Mouse (Mus musculus): ENCODE data around the gene Med15. TPM values are rescaled to one million over a fixed set of nuclear protein-coding genes. Genes with fewer than 3 reads are reported as not detected.
"Not testable (repeated sequence)": the region's sequence is repeated elsewhere in the genome, so short reads cannot be mapped to it uniquely, and the experiment has no call there.

The Med15 gene
- polyA plus RNA-seq, 1 experiment from 2014 or later: 44.5 TPM

DNA sequence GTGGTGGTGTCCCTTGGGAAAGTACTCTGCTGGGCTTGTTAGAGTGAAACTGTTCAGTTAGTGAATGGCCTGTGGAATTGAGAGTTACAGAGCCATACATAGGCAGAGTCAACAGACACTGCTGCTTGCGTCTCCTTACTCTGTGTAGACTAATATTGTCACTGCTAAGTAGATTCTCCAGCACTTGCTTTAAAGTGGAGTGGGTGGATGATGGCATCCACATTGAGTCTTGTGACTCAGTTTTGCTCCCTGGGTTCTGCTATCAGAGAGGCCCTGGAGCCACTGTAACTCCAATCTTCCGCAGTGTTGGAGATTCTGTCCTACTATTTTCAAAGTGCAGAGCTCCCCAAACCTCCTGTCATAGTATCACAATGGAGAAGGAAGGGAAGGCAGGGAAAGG, 100.1 kb downstream of the Med15 start:
- Histone ChIP-seq H3K9ac (no peak overlapping the region), H3K36me3 (peaks cover 66% of the 10 kb centered on the region), H3K9me3 (no peaks in the 10 kb centered on the region), H3K27me3 (no peaks in the 10 kb centered on the region), H3K4me3 (no peak overlapping the region), H3K27ac (no peak overlapping the region), H3K4me1 (no peaks in the 10 kb centered on the region), H3K4me2 (replicated peaks) (no peak overlapping the region)
- WGBS: 98% methylated on average over 2 of the region's 2 CpGs
- ATAC-seq (ENCODE audit: insufficient number of reproducible peaks, insufficient read depth, low FRiP score, low TSS enrichment): no peak

DNA sequence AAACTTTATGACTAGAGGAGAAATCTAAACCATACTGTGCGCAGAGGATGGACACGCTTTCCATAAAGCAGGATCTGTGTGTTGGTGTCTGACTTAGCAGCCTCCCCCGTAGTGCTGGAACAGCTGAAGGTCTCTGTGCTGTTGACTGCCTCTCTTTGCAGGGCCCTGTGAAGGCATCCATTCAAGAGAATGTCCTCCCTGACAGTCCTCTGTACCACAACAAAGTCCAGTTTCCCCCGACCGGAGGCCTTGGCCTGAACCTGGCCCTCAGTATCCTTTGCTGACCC, 106.5 kb downstream of the Med15 start:
- ATAC-seq (ENCODE audit: insufficient number of reproducible peaks, insufficient read depth, low FRiP score, low TSS enrichment): no peak
- Histone ChIP-seq H3K4me3 (no peak overlapping the region), H3K36me3 (peaks cover 74% of the 10 kb centered on the region), H3K27ac (no peak overlapping the region), H3K27me3 (no peaks in the 10 kb centered on the region), H3K9ac (no peak overlapping the region), H3K9me3 (no peaks in the 10 kb centered on the region), H3K4me1 (no peaks in the 10 kb centered on the region), H3K4me2 (replicated peaks) (no peak overlapping the region)
- WGBS: 92% methylated on average over 5 of the region's 5 CpGs

DNA sequence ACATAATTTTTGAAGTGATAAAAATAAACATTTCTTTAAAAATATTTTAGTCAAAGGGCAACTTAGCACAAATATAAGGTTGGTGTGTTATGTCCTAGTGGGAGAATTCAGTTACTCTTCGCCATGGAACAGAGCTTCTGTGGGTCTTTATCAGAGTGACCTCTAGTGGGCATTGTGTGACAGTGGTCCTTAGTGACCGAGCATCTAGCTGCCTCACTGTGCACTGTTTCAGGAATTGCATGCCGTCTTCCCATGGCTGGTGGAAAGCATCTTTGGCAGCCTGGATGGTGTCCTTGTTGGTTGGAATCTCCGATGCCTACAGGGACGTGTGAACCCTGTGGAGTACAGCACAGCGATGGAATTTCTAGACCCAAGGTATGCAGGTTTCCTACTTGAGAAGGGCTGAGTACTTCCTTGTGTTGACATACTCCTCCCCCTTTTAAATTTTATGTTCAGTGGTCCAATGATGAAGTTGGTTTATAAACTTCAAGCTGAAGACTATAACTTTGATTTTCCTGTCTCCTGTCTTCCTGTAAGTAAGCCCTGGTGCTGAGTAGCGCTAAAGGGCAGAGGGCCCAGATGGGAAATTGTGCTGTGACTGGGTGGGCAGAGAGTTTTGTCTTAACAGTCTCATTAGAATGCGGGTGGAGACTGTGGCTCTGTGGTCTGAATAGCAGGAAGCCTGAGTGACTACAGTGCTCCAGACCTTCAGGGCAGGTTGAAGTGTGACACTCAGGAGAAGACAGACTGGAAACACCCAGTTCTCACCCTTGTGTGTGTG, 107.0 kb downstream of the Med15 start:
- H3K4me2 ChIP-seq (replicated peaks): no peak overlapping the region
- no peak overlapping the region for H3K4me3 ChIP-seq
- 0 out of 2 replicates have a peak, but pooled peaks have one; percentile 47 for ATAC-seq (ENCODE audit: insufficient number of reproducible peaks, insufficient read depth, low FRiP score, low TSS enrichment)
- no peaks in the 10 kb centered on the region for H3K9me3 ChIP-seq
- H3K27me3 ChIP-seq: no peaks in the 10 kb centered on the region
- H3K27ac ChIP-seq: no peak overlapping the region
- no peak overlapping the region for H3K9ac ChIP-seq
- peaks cover 70% of the 10 kb centered on the region for H3K36me3 ChIP-seq
- WGBS: 69% methylated on average over 8 of the region's 8 CpGs
- no peaks in the 10 kb centered on the region for H3K4me1 ChIP-seq

- no peak overlapping the region for H3K27ac ChIP-seq
- H3K27me3 ChIP-seq: no peaks in the 10 kb centered on the region
- no peaks in the 10 kb centered on the region for H3K9me3 ChIP-seq
- 88% methylated on average over 1 of the region's 1 CpGs for WGBS
- H3K9ac ChIP-seq: no peak overlapping the region
- no peak overlapping the region for H3K4me2 ChIP-seq (replicated peaks)
- peaks cover 3% of the 10 kb centered on the region for H3K4me1 ChIP-seq
- H3K4me3 ChIP-seq: no peak overlapping the region
- H3K36me3 ChIP-seq: peaks cover 41% of the 10 kb centered on the region
- ATAC-seq (ENCODE audit: insufficient number of reproducible peaks, insufficient read depth, low FRiP score, low TSS enrichment): no peak
These were observed 110.8 kb downstream of the Med15 start for GRCm38 (mm10) chr16:17621936-17622335.

GRCm38 (mm10) chr16:17619198-17620105, 113.2 kb downstream of the Med15 start, which contains the start of gene Smpd4:
Gene Smpd4 (plus strand): TSS chr16:17619354.
- Histone ChIP-seq H3K9ac (peak within 1 kb of the TSS; percentile 83), H3K27ac (peak within 1 kb of the TSS; percentile 47; the same call in 1 of the 2 replicates), H3K27me3 (no peaks in the 10 kb centered on the region), H3K36me3 (peaks cover 20% of the 10 kb centered on the region), H3K4me2 (replicated peaks) (peak within 1 kb of the TSS; percentile 78), H3K4me1 (peaks cover 3% of the 10 kb centered on the region), H3K9me3 (no peaks in the 10 kb centered on the region), H3K4me3 (peak within 1 kb of the TSS; percentile 90)
- ATAC-seq (ENCODE audit: insufficient number of reproducible peaks, insufficient read depth, low FRiP score, low TSS enrichment): peak; percentile 52; the same call in 1 of the 2 replicates
- 4% methylated on average over 60 of the region's 60 CpGs for WGBS

DNA sequence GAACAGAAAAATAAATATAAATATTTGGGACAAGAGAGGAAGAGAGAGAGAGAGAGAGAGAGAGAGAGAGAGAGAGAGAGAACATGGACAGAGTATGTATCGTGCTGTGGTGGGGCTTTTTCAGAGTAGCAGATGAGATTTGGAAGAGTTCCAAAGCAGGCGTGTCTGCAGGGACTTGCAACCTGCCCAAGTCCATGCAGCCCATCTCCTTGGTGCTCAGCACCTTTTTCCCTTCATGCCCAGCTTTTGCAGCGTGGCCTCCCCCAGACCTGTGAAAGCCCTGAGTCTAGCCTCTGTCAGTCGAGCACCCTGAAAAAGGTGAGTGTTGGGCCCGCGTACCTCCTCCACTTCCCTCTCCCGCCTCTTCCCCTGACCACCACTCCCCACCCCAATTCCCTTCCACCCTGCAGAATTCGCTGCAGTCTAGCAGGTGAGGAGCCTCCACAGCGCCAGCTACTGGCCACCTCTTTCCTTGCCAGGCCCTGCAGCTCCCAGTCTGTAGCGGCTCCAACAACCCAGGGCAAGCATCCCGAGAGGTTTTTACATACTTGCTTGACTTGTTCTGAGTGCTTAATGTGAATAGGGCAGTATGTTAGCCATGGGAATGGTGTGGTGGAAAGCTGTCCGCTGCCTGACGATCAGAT, 114.6 kb downstream of the Med15 start:
- H3K27me3 ChIP-seq: no peaks in the 10 kb centered on the region
- H3K36me3 ChIP-seq: peaks cover 10% of the 10 kb centered on the region
- H3K9ac ChIP-seq: no peak overlapping the region
- H3K4me1 ChIP-seq: peaks cover 3% of the 10 kb centered on the region
- WGBS: 20% methylated on average over 13 of the region's 13 CpGs
- no peak for ATAC-seq (ENCODE audit: insufficient number of reproducible peaks, insufficient read depth, low FRiP score, low TSS enrichment)
- no peak overlapping the region for H3K27ac ChIP-seq
- 0 out of 2 replicates have a peak overlapping the region, but pooled peaks have one; percentile 7 for H3K4me2 ChIP-seq (replicated peaks)
- no peaks in the 10 kb centered on the region for H3K9me3 ChIP-seq
- H3K4me3 ChIP-seq: 0 out of 2 replicates have a peak overlapping the region, but pooled peaks have one; percentile 4

- Histone ChIP-seq H3K36me3 (no peaks in the 10 kb centered on the region), H3K27me3 (no peaks in the 10 kb centered on the region), H3K9me3 (no peaks in the 10 kb centered on the region), H3K9ac (no peak overlapping the region), H3K4me3 (no peak overlapping the region), H3K27ac (no peak overlapping the region), H3K4me1 (peaks cover 3% of the 10 kb centered on the region), H3K4me2 (replicated peaks) (no peak overlapping the region)
- no peak for ATAC-seq (ENCODE audit: insufficient number of reproducible peaks, insufficient read depth, low FRiP score, low TSS enrichment)
- 80% methylated on average over 5 of the region's 5 CpGs for WGBS
These were observed 116.5 kb downstream of the Med15 start for GRCm38 (mm10) chr16:17616212-17616611.

GRCm38 (mm10) chr16:17614740-17615139, 118.0 kb downstream of the Med15 start:
- not testable (repeated sequence) for ATAC-seq (ENCODE audit: insufficient number of reproducible peaks, insufficient read depth, low FRiP score, low TSS enrichment); H3K27me3 ChIP-seq; H3K36me3 ChIP-seq; H3K9ac ChIP-seq; H3K4me3 ChIP-seq; H3K4me1 ChIP-seq; H3K27ac ChIP-seq; H3K9me3 ChIP-seq; H3K4me2 ChIP-seq (replicated peaks)
- WGBS: 93% methylated on average over 6 of the region's 6 CpGs

DNA sequence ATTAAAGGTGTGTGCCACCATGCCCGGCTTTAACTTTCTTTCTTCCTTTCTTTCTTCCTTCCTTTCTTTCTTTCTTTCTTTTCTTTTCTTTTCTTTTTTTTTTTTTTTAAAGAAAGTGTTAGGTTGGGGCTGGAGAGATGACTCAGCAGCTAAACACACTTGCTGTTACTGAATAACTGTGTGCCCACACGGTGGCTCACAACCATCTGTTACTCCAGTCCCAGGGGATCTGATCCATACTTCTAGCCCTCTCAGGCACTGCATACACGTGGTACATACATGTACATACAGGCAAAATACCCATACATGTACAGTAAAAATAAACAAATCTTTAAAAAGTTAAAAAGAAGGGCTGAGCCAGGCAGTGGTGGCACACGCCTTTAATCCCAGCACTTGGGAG, 121.3 kb downstream of the Med15 start:
- 67% methylated on average over 4 of the region's 4 CpGs for WGBS
- H3K27ac ChIP-seq: no peak overlapping the region
- H3K4me1 ChIP-seq: no peaks in the 10 kb centered on the region
- no peak overlapping the region for H3K9ac ChIP-seq
- H3K9me3 ChIP-seq: no peaks in the 10 kb centered on the region
- no peaks in the 10 kb centered on the region for H3K36me3 ChIP-seq
- no peak for ATAC-seq (ENCODE audit: insufficient number of reproducible peaks, insufficient read depth, low FRiP score, low TSS enrichment)
- H3K4me3 ChIP-seq: no peak overlapping the region
- no peaks in the 10 kb centered on the region for H3K27me3 ChIP-seq
- H3K4me2 ChIP-seq (replicated peaks): no peak overlapping the region

GRCm38 (mm10) chr16:17605684-17606083, 127.0 kb downstream of the Med15 start:
- H3K27me3 ChIP-seq: no peaks in the 10 kb centered on the region
- H3K9ac ChIP-seq: no peak overlapping the region
- no peaks in the 10 kb centered on the region for H3K9me3 ChIP-seq
- no peak overlapping the region for H3K27ac ChIP-seq
- no peaks in the 10 kb centered on the region for H3K36me3 ChIP-seq
- no peak overlapping the region for H3K4me2 ChIP-seq (replicated peaks)
- no peak overlapping the region for H3K4me3 ChIP-seq
- 73% methylated on average over 5 of the region's 5 CpGs for WGBS
- ATAC-seq (ENCODE audit: insufficient number of reproducible peaks, insufficient read depth, low FRiP score, low TSS enrichment): no peak
- no peaks in the 10 kb centered on the region for H3K4me1 ChIP-seq

DNA sequence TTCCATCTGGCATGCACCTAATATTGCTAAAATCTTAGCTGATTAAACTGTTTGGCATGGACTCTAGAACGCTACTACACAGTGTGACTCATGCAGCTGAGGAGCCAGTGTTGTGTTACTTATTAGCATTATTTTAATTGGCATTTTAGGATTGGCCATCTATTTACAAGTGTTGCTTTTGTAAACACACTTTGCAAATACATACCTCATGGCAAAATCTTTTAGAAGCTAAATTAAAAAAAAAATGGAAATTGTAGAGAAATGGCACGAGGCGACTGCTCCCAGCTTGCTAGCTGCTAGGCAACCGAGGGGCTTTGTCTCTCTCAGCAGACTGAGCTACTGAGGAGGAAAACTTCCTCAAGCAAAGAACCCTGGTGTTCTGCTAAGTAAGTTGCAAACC, 127.8 kb downstream of the Med15 start:
- no peak for ATAC-seq (ENCODE audit: insufficient number of reproducible peaks, insufficient read depth, low FRiP score, low TSS enrichment)
- H3K27me3 ChIP-seq: no peaks in the 10 kb centered on the region
- no peak overlapping the region for H3K27ac ChIP-seq
- H3K4me1 ChIP-seq: no peaks in the 10 kb centered on the region
- H3K4me2 ChIP-seq (replicated peaks): no peak overlapping the region
- no peaks in the 10 kb centered on the region for H3K9me3 ChIP-seq
- WGBS: 67% methylated on average over 4 of the region's 4 CpGs
- no peak overlapping the region for H3K4me3 ChIP-seq
- H3K9ac ChIP-seq: no peak overlapping the region
- no peaks in the 10 kb centered on the region for H3K36me3 ChIP-seq

Data from embryonic facial prominence, embryonic 12.5 days (tissue).